Mouse (Mus musculus): ENCODE measurements at regions not wholly inside any gene's neighbourhood (a gene's known extent, or its start where the extent isn't known, plus 50 kb on each side); places are given as distances from the start of the nearest gene placed in this dataset.

DNA sequence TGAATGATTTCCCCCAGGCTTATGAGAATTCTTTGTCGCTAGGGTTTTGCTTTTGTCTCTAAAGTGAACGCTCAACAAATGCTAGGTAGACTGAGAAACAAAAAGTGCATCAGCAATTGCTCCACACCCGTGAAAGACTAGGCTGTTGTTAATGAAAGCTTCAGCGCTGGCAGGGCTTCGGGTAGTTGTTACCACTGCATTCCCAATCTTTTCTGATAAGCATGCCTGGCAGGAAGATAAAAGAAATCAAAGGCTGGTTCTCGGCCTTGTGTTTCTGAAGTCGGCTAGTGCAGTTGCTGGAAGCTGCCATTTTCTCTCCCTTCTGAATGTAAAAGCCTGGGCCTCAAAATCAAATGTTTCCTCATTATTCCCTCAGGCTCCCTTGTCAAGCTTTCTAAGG lies 647.0 kb downstream of the Fgf12 start:
- no peak for DNase-seq (ENCODE audit: low spot score in 2 of 2)

GRCm38 (mm10) chr16:28109771-28110170 lies 643.1 kb downstream of the Fgf12 start:
- no peak for DNase-seq (ENCODE audit: low spot score in 2 of 2)

All from right cerebral cortex, postnatal 10 days (tissue).